Mouse (Mus musculus): Measurements from ENCODE around the gene Mybph. TPM values are rescaled to one million over a fixed set of nuclear protein-coding genes. Genes with fewer than 3 reads are reported as not detected.

The Mybph gene
- total RNA-seq, 2 experiments from 2014 or later = 547 to 589 TPM

Other genes with a start within 250 kb of the Mybph start
- gene Fmod, start 156.2 kb upstream of the Mybph start, total RNA-seq (2021) = 10 to 100 TPM; 80.2 to 86.9 TPM
- 10 to 100 TPM; 31.5 to 54.9 TPM for gene Btg2, start 114.3 kb upstream of the Mybph start, total RNA-seq (2021)
- not detected for gene Chit1, start 82.2 kb upstream of the Mybph start, total RNA-seq (2021)
- 1 to 10 TPM in 1 of 2 experiments, under 1 TPM in 1; 0.64 to 1.8 TPM for gene Chil1, start 11.3 kb upstream of the Mybph start, total RNA-seq (2021)
- gene Adora1, start 42.0 kb downstream of the Mybph start, total RNA-seq (2021) = under 1 TPM; 0.33 to 0.59 TPM
- 10 to 100 TPM; 20.1 to 20.9 TPM for gene Myog, start 96.5 kb downstream of the Mybph start, total RNA-seq (2021)
- gene Ppfia4, start 139.5 kb downstream of the Mybph start, total RNA-seq (2021) = 1 to 10 TPM in 1 of 2 experiments, under 1 TPM in 1; 0.99 to 1.2 TPM
- 10 to 100 TPM; 11.6 to 16.9 TPM for gene Tmem183a, start 168.5 kb downstream of the Mybph start, total RNA-seq (2021)
- not detected for gene 4933406M09Rik, start 192.5 kb downstream of the Mybph start, total RNA-seq (2021)
- gene Cyb5r1, start 212.1 kb downstream of the Mybph start, total RNA-seq (2021) = 10 to 100 TPM; 76.6 to 96.3 TPM
- 100 to 1,000 TPM; 158 to 166 TPM for gene Adipor1, start 221.9 kb downstream of the Mybph start, total RNA-seq (2021)